Mouse (Mus musculus) bone marrow macrophage, adult 2 months (primary cell): ENCODE data around the gene Gm19935.

Experiments
- CTCF ChIP-seq: IDR thresholded peaks from 2 replicates; pipeline ENCODE4 v1.5.1; 2012; ENCODE audit warnings: low read depth, mild to moderate bottlenecking, low read length, moderate library complexity
- POLR2A ChIP-seq: IDR thresholded peaks from 2 replicates; pipeline ENCODE4 v1.6.1; 2012; ENCODE audit warnings: mild to moderate bottlenecking, low read depth, low read length, borderline replicate concordance

- TF ChIP-seq CTCF (no peak), POLR2A (no peak)
Measured at GRCm38 (mm10) chr8:90844179-90844967, 27.2 kb upstream of the Gm19935 start.
